Mouse (Mus musculus): ENCODE measurements around the gene Cdk1.

Gene Cdk1

DNA sequence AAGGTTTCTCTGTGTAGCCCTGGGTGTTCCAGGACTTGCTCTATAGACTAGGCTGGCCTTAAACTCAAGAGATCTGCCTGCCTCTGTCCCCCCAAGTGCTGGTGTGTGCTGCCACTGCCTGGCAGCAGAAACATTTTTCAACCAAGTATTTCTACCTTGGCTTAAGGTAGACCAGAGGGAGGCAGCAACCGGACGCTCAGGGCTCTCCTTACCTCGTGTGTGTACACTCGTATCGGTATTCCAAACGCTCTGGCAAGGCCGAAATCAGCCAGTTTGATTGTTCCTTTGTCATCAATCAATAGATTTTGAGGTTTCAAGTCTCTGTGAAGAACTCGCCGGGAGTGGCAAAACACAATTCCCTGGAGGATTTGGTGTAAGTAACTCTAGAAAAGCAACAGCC is 10.4 kb downstream of the Cdk1 start:
- no peak for DNase-seq

DNA sequence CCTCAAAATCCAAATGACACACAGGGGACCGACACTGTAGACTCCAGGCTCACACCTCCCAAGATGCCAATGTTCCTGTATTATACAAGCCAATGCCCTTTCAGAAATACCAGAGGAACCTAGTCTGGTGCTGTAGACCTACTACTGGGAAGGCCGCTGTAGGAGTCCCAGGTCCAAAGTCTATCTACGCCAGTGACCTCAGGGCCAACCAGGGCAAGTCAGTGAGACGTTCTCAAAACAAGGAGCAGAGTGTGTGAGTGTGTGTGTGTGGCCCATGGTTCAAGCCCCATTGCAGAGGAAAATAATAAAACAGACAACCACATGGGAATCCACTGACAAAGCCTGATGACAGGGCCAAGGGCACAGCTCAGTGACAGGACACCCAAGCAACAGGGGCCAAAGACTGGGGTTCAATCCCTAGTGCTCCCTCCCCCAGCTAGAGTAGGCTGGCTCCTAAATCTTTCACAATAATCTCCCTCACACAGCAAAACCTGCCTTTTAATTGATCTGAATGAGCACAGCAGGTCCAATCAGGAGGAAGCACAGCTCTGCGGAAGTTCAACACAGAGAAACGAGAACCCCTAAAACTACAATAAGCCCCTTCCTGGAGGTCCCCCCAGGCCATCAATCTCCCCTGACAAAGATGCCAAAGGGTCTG is 11.0 kb downstream of the Cdk1 start:
- DNase-seq = no peak

DNA sequence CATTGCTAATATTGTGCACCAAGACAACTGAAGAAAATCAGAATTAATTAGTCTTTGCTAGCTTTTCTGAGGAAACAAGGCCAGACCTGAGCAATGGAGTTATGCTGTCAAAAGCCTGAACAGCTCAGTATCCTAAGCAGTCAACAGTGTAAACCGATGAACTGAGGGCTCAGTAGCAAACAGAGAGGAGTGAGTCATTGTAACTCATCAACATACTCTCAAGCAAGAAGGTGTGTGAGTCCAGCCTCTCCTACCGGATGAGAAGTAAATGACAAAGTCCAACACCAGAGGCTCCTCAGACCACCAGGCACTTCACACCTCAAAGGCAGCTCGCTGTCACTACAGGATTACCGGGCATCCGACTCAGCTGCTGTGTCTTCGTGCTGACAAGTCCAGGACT is 12.7 kb downstream of the Cdk1 start:
- no peak for DNase-seq

DNA sequence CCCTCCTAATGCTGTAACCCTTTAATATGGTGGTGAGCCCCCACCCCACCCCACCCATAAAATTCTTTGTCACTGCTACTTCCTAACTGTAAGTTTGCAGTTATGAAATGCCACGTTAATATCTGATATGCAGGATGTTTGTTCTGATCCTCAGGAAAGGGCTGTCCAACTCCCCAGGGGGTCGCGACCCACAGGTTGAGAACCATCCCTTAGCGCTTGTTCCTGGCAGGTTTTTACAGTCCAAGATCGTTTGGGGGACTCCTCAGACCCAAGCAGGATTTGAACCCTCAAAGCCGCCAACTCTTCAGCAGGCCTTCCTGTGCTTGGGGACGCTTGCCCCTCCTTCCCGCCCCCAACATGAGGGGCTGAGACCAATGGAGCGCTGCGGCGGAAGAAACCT is 16.5 kb downstream of the Cdk1 start:
- no peak for DNase-seq

DNA sequence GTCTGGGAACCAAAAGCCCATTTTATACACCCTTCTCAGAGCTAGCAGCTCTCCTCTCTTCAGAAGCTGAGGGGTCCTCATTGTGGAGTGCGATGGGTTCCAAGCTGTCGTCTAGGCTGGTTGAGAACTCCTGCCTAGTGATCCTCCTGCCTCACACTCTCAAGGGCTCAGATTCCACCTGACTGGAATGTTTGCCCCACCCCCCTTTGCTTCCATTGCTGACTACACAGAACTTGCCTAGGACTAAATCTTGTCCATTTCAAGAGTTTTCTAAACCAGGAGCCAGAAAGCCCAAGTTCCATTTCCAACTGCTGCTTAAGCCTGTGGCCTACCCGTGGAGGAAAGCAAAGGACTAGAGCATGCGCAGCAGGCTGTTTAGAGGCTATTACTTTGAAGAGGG is 17.1 kb downstream of the Cdk1 start:
- DNase-seq = no peak

DNA sequence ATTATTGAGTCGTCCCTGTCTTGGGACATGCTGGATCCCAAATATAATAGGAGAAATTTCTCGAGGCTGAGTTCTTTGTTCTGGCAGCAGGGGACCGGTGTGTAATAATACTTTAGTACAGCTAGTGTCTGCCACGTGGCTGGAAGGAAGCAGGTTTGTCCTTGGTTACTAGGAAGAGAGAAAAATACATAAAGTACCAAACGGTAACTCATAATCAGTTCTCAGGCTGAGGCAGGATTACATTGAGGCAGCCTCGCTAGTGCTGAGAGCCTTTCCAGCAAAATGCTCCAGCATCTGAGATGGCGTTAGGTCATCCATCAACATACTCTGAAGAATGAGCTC is 17.6 kb downstream of the Cdk1 start:
- DNase-seq = no peak

DNA sequence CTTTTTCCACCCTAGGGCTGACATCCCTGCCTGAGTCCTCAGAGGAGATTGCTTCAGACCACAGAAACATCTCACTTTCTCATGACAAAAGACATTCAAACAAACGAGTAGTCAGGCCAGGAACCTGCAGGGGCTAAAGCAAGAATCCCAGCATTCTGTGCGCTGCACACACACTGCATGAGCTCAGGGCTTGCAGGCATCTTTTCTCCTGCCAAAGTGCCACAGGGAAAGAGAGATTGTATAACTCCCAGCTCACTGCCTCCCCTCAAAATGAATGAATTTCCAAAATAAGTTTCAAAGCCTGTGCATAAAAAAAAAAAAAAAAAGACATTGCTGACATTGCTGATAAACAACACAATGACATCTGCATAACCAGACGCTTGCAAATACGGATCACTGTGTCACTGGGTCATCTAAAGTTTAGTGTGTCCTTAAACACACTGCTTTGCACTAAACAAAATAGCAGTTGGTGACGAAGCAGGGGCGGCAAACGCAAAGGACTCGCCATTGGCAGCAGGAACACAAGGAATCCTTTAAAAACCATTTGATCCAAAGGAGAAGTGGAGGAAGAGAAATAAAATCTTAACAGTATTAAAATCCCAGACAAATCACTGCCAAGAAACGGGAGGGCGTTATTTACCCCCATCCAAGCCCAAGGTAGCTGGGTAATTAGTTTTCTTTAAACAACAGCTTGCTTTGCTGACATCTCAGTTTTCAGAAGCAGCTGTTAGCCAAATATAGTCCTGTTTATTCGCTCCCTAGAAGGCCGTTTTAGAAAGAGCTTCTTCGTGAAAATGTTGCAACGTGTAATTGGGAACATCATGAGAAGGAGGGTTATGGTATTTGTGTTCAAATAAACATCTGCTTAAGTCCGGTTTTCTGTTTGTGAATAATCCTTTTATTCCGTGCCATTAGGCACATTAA is 18.2 kb downstream of the Cdk1 start:
- no peak for DNase-seq

DNA sequence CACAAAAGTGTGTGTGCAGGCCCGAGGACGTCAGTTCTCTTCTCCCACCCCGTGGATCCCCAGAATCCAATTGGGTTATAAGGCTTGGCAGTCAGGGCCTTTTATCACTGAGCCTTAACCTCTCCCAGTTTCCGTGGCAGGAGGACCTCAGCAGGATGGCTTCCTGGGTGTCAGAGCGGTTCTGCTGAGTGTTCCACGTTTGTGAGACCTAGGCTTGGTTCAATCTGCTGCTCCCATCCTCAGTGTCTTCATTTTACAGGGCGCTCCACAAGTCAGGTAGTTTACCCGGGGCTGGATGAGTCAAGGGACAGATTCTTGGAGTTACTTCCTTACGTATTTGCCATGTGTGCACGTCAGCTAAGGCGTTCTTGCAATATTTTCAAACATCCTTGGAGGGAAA is 19.5 kb downstream of the Cdk1 start:
- no peak for DNase-seq

DNA sequence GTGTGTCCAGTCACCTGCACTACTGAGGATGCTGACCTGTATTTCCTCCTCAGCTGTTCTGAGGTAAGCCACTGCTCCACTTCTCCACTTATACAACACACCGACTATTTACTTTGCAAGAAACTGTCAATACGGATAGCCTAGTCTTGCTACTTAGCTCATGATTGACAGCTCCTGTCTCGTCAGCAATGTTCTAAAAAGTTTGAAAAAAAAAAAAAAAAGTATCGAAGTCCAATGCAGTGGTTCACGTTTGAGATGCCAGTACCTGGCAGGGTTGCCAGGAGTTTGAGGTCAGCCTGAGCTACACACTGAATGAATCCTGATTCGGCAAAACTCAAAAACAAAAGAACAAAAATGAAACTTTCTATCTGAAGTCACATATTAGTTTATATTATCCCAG is 21.5 kb downstream of the Cdk1 start:
- no peak for DNase-seq

DNA sequence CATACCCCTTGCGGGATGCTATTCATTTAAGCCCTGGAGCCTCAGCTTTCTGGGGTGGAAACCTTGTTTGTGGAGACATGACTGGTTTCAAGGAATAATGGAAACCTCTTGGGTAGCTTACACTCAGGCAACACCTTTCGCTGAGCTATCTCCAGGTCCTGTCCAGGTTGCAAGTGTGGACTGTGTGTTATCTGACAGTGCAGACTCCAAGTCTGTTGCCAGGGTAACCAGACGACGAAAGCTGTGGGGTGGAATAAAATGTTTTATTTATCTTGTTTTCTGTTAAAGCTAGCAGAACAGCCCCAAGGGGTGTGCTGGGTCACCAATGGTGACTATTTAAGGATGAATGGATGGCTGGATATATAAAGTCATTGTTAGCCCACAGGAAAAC is 24.1 kb downstream of the Cdk1 start:
- no peak for DNase-seq

DNA sequence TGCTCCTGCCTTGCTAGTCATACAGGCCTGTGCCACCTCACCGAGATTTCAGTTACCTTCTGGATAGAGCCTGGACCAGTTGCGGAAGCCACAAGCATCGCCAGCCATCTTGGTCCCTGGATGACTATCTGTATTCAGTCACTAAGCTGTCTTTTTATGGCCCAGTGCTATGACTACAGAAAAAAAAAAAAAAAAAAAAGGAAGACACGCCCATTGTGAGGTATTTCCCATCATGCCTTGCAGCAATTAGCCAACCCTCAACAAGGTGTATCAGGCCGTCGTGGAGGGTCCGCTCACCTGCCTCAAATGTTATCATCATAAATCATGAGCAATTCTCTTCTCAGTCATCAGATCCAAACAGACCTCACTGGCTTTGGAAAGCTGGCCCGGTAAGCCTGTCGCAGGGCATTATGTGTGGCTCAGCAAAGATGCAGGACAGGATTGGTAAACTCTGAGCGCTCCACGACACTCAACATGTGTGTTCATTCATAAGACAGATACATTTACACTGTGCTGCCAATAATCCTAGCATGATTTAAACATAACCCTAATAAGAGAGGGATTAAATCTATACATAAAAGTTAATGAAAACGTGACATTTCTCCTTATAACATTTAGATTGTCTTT is 24.6 kb downstream of the Cdk1 start:
- no peak for DNase-seq

DNA sequence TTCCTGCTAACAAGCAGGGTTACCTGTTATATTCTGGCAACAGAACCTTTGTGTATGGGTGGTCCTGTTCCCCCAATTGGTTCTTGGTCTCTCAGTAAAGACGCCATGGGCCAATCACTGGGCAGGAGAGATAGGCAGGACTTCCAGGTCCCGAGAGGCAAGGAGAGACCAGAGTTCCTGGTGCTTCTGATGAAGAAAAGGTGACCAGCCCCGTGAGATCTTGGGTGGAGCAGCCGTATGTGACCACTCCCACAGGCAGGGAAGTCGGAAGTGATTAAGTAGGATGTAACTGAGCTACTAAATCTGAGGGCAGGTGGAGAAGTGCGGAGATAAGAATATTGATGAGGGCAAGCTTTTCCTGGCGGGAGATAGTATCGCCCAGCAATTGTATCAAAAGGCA is 25.4 kb downstream of the Cdk1 start:
- no peak for DNase-seq

DNA sequence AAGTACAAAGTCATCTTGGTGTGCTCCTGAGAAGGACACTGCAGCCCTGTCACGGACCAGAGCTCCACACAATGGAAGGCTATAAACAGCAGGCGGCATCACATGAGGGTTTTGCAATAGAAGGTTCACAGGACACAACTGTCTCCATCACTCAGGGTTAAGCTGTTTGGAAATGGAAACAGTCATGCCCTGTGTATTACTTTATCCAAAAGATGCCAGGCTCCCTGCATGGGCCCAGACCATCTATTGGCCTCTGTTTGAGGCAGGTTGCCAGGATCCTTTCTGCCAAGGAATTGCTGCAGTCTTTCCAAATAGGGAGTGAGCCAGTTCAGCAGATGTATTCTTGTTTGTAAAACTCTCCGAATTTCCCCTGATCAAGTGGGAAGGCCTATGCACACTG is 26.3 kb downstream of the Cdk1 start:
- no peak for DNase-seq

DNA sequence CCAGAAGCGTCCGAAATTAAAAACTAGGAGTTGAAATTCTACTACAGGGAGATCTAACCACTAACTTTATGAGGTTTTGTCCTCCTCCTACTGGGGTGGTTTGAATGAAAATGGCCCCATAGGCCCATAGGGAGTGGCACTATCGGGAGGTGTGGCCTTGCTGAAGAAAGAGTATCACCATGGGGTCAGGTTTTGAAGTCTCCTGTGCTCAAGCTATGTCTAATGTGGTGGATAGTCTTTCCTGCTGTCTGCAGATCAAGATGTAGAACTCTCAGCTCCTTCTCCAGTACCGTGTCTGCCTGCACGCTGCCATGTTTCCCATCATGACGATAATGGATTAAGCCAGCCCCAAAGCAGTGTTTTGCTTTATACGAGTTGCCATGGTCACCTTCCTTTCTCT is 27.9 kb downstream of the Cdk1 start:
- DNase-seq = no peak

DNA sequence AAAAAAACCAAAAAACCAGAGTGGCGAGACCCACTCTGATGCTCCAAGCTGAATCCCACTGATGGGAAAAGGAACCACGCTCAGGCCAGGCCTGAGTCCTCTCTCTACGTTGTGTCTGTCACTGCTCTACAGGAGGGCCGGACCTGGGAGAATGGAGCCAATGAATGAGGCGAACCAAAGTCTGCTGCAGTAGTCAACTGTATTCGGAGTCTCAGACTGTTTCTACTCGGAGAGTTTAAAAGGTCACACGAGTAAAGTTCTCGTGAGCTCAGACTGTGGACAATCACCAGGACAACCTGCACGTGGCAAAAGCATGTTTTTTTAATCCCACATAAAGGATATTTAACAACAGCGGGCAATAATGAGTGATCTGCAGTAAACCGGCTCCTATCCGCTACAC is 28.8 kb downstream of the Cdk1 start:
- no peak for DNase-seq

DNA sequence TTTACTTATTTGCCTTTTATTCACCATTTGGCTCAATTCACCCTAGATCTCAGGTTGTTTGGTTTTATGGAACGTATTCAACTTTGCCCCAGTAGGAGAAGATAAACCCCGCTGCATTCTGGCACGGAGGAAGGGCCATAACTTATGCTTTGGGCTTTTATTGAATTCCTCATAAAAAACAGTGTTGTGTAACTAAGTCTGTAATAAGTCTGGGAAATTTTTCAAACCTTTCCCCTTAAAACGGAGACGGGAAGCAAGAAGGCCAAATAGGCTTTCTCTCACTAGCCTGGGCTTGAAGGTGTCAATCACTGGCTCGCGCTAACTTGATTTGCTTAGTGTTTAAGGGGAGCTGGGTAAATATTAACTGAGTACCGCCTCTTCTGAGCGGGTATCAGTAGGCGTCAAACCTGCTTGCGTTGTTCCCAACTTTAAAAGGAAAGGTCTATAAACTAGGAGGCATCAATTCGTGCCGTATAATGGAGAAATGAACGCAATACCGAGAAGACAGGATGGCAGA is 31.2 kb downstream of the Cdk1 start:
- DNase-seq = no peak

DNA sequence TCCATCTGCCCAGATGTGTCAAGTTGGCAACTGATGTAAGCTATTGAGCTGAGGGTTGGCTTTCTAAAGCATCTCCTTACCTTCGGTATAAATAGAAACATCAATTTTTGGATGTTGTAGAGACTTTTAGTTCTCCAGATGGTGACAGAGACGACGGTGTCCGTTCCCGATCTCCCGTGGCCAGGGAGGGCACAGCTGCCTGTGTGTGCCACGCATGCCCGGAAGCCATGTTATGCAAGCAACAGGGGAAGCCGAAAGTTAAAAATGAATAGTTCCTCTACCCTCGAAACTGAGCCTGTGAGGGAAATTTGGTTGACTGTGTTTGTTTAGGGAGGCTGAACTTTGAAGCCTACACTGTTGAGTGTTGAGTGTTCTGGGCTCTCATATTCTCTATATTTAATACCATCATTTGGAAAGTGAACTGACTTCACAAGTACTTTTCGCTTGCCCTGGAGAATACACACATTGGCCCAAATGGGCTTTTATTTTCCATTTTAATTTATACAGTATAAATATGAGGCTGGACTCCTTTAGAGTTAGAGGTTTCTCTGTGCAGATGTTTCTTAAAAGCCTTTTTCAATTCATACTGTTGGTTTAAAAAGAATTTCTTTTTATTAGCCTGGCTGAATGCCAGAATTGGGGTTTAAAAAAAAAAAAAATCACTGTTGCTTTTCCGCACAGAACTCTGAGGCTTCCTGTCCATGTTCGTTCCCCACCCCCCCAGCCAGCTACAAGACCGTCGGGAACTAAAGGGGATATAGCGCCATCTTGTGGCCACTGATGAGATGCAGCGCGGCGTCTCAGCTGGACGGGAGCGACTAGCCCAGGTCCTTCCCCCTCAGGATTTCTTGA is 31.8 kb downstream of the Cdk1 start:
- peak; percentile 46 to 68 for DNase-seq

DNA sequence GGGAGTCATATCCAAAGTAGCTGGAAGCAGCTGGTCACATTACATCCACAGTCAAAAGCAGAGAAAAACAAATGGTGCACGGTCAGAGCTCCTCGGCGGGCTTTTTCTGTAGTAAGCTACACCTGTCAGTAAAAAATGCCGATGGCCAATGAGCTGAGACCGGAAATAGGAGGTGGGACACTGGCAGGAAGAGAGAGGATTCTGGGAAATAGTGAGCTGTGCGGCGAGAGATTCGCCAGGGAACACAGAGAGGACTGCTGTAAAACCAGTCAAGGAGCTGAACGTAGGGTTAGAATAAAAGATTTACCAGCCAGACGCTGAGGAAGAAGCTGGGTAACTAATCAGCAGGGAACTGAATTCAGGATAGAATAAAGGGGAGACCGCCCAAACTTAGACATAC is 34.2 kb downstream of the Cdk1 start:
- no peak for DNase-seq

DNA sequence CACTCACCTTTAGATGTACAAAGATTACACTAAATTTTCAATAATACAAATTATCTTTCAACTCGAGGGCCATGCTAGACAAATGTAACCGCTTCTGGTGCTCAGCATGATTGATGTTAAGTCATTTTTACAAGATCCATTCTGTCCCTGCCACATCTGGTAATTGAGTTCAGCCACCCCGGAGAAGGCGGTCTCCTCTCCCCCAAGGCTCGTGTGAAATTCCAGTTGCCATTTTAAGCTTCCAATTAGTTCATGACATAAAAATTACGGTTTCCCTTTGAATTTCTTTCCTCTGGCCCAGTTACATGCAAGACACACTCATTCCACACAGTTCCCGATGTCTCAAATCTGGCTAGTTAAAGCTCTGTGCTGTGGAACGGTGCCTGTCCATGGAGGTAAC is 38.8 kb downstream of the Cdk1 start:
- DNase-seq = no peak

DNA sequence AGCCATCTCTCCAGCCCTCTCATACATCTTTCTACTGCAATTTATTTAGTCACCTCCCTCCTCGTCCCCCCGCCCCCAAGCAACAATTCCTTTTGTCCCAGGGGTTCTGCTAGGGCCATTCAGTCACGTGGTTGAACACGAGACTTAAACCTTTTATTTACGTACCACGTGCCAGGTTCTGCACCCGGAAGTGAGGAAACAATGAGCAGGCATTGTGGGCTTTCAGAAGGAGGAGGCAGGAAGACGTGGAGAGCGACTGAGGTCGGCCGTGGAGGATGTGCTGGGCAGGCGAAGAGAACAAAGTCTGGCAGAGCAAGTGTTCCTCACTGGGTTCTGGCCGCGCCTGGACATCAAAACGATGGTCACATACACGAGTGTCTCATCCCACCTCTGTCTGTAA is 40.9 kb downstream of the Cdk1 start:
- no peak for DNase-seq

DNA sequence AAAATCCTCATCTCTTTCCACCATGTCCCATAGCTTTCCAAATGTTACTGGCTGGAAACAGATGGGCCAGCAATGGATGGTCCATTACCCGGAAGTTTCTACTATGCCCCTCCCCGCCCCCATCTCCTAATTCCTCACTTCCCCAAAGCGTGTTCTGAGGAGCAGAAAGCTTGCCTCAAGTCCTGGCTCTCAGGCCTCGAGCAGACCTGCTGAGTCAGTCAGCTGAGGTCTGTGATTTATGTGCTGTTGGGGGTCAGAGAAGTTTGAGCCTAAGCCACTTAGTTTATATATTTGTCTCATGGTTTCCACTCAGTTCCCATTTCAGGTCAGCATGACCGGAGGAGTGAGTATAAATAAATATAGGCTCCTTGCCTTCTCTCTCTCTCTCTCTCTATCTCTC is 43.6 kb downstream of the Cdk1 start:
- DNase-seq = no peak

DNA sequence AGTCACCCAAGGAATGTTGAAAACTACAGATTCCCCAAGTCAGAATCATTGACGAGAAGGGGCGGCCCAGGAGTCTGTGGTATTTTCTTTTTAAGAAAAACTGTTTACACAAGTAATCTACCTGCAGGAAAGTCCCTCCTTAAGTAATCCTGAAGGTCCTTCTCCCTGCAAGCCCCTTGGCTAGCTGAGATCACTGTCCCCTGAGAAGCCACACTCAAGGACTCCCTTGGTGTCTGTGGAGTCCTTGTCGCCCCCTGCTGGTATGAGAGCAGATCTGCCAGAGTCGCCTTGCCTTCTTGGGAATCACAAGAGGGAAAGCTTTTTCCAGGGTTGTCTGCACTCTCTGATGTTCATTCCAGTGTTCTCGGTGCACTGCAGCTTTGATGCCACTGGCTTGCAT is 45.7 kb downstream of the Cdk1 start:
- peak; percentile 12 to 48 for DNase-seq

DNA sequence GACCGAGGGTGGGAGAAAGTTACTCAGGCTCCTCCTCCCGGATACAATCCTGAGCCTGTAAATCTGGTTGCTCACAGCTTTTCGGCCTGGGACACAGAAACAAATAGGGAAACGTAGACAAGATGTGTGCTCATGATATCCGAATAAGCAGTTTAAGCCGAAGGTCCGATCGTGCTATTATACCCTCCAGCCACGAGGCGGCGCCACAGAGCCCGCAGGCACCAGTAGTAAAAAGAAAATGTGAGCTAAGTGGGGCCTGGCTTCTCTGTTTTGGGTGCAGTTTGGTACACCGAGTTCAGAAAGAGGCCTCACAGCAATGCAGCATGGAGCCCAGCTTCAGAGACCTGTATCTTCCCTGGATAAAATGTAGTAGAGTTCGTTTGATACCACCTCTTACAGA is 46.5 kb downstream of the Cdk1 start:
- peak; percentile 13 to 54 for DNase-seq
